Mouse (Mus musculus) effector memory CD4-positive, alpha-beta T cell, adult 7 months (primary cell): ENCODE measurements around the gene Camk1. TPM values are rescaled to one million over a fixed set of nuclear protein-coding genes. Genes with fewer than 3 reads are reported as not detected.

ENCODE experiments used
- polyA plus RNA-seq: library from polyadenylated mRNA; unstranded; fragments of 100-300 nt; shearing (Covaris generic); gene quantifications from one replicate; pipeline ENCODE4 v1.2.1, GENCODE M21; 2017

Gene Camk1
- 0.37 TPM for polyA plus RNA-seq

DNA sequence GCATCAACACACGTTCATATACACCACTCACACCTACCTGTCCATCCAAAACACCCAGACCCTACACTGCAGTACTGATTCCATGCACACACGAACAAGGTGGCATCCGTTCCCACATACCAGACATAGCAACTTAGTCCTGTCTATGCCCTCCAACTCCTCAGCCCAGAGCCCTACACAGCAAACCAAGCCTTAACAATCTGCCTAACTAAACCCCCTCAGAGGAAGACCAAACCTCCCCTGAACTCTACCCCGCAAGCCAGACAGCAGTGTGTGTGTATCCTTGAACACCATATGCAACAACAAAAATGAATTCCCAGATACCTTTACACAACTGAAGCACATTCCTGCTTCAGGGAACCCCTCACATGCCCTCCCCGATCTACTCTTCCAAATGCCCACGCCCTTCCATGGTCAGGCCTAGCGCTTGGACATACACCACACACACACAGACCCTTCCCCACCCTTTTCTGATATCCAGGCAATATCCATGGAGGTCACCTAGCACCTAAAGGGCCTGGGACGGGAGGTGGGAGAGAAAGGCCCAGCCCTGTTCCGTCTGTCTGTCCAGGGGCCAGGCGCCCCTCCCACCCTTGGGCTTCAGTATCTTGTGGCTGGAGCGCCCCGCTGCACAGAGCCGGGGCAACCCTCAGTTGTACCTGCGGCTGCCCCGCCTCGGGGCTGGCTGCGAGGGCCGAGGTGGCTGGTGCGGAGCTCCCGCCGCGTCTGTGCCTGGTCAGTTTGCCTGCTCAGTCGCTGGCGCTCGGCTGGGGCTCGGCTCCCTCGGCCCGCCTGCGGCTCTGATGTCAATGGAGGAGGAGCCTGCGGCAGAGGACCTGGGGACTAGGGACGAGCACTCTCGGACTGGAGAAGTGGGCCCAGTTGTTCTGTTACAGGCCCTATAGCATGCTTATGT is at the start of gene Camk1:
Gene Camk1, minus strand, starts transcription at position 808 of the 916 bp plus-strand sequence.

DNA sequence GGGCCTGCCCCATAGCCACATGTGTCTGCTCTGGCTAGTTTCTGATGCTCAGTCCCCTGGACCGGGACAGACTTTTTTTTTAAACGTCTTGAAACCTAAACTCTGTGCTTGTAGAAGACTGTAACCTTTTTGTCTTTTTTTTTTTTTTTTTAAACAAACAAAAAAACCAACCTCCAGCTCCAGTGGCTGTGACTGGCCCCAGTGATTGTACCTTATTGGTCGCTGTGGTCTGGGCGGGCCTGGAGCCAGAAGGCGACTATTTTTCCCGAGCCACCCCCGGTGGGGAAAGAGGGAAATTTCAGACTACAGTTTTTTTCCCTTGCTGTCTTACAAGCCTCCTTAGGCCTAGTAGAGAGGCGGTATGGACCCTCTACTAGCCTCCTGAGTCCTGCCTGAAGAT is 45.2 kb upstream of the Camk1 start, which contains the start of gene Ttll3:
Gene Ttll3, plus strand, starts transcription at position 301 of the 400 bp plus-strand sequence.

DNA sequence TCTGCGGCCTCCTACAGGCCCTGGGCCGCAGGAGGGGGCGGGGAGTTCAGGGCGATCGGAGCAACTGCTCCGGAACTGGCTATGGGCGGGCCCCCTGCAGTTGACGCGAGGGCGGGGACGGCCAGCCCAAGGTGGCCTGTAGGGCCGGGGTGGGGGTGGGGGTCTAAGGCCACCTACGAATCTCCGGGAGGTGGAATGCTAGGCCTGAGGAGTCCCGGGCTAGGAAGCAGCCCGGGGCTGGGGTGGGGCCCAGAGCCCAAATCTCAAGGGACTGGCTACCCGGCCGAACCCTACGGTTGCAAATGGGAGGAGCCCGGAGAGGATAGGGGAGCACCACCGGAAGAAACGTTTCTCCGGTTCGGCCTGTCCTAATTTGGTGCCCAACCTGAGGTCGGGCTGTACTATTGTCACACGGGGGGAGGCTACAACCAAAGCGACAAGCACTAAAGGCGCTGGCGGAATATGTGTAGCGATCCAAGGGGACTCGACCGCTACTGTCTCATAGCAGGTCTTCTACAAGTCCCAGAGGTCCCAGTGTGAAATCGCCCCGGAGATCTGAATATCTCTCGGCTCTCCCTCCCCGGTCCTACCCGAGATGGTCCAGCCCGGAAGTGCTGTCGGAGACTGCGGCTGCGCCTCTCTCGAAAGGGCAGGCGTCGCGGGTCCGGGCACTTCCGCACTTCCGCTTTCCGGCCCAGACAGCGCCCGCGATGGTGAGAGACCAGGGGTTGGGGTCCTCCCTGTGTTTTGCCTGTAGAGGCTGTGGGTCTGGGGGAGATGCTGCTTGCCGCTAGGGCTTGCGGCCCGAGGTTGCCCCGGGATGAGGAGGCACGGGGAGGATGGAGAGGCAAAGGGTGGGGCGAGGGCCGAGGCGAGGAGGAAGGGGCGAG is 34.0 kb upstream of the Camk1 start, which contains the start of the genes Tada3 and Arpc4:
Gene Tada3, minus strand, starts transcription at position 388 of the 890 bp plus-strand sequence.
Gene Arpc4, plus strand, starts transcription at position 620 of the 890 bp plus-strand sequence.

GRCm38 (mm10) chr6:113326533-113327315 is 17.1 kb downstream of the Camk1 start, which contains the start of gene Ogg1:
Ogg1 (plus strand) TSS chr6:113326972.

GRCm38 (mm10) chr6:113306986-113307349 is 36.8 kb downstream of the Camk1 start, which contains the start of gene Brpf1:
Brpf1 (plus strand) TSS chr6:113307137.

Other genes with a start within 250 kb of the Camk1 start
- 0.63 TPM for gene Lhfpl4, start 148.6 kb downstream of the Camk1 start, polyA plus RNA-seq
- 71.1 TPM for gene Mtmr14, start 106.1 kb downstream of the Camk1 start, polyA plus RNA-seq
- gene Cpne9, start 61.7 kb downstream of the Camk1 start, polyA plus RNA-seq, result 0.32 TPM
- 55.5 TPM for gene Brpf1, start 36.8 kb downstream of the Camk1 start, polyA plus RNA-seq
- gene Ogg1, start 17.0 kb downstream of the Camk1 start, polyA plus RNA-seq, result 3.8 TPM
- 21.3 TPM for gene Tada3, start 33.9 kb upstream of the Camk1 start, polyA plus RNA-seq
- gene Arpc4, start 34.1 kb upstream of the Camk1 start, polyA plus RNA-seq, result 386 TPM
- 10.7 TPM for gene Ttll3, start 45.3 kb upstream of the Camk1 start, polyA plus RNA-seq
- gene Rpusd3, start 75.4 kb upstream of the Camk1 start, polyA plus RNA-seq, result 11.3 TPM
- not detected for gene Cidec, start 91.8 kb upstream of the Camk1 start, polyA plus RNA-seq
- gene Jagn1, start 98.6 kb upstream of the Camk1 start, polyA plus RNA-seq, result 24.7 TPM
- 1.3 TPM for gene Il17re, start 114.5 kb upstream of the Camk1 start, polyA plus RNA-seq
- gene Il17rc, start 127.4 kb upstream of the Camk1 start, polyA plus RNA-seq, result 0.28 TPM
- 4.1 TPM for gene Creld1, start 139.3 kb upstream of the Camk1 start, polyA plus RNA-seq
- not detected for gene Prrt3, start 157.9 kb upstream of the Camk1 start, polyA plus RNA-seq
- 93.5 TPM for gene Emc3, start 187.7 kb upstream of the Camk1 start, polyA plus RNA-seq
- 1.3 TPM for gene Fancd2, start 187.7 kb upstream of the Camk1 start, polyA plus RNA-seq